Mouse (Mus musculus): ENCODE measurements around the gene Sema7a. TPM values are rescaled to one million over a fixed set of nuclear protein-coding genes. Genes with fewer than 3 reads are reported as not detected.

The Sema7a gene
- total RNA-seq, 2 experiments from 2014 or later, result 38.9 to 43.7 TPM

GRCm38 (mm10) chr9:58003272-58003671 is 63.4 kb downstream of the Sema7a start:
- no peak for DNase-seq
- intact Hi-C loops (cut with DNase I), result no loop called here

GRCm38 (mm10) chr9:58005753-58006461 is 66.0 kb downstream of the Sema7a start, which contains the start of gene Cyp11a1:
Gene Cyp11a1 (plus strand): TSS chr9:58006411.
- intact Hi-C loops (cut with DNase I), result no loop called here
- no peak for DNase-seq

- intact Hi-C loops (cut with DNase I), result no loop called here
- no peak for DNase-seq
These were observed 68.6 kb downstream of the Sema7a start for GRCm38 (mm10) chr9:58008336-58009014.

- intact Hi-C loops (cut with DNase I), result no loop called here
- DNase-seq, result peak; percentile 70 to 84
These were observed 69.1 kb downstream of the Sema7a start for GRCm38 (mm10) chr9:58009015-58009362.

DNA sequence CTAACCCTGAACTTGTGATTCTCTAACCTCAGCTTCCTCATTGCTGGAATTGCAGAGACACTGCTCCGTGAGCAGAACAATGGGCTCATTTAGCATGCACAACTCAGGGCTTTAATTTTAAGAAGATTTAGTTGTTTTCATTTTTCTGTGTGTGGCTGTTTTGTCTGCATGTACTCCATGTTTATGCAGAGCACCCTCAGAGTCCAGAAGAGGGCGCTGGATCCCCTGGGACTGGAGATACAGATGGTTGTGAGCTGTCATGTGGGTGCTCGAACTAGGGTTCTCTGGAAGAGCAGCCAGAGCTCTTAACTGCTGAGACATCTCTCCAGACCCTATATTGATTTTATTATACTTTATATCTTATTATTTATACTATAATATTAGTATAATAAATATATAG is 69.7 kb downstream of the Sema7a start:
- intact Hi-C loops (cut with DNase I), result no loop called here
- DNase-seq, result no peak

- DNase-seq, result no peak
- intact Hi-C loops (cut with DNase I), result no loop called here
These were observed 71.1 kb downstream of the Sema7a start for GRCm38 (mm10) chr9:58011027-58011426.

DNA sequence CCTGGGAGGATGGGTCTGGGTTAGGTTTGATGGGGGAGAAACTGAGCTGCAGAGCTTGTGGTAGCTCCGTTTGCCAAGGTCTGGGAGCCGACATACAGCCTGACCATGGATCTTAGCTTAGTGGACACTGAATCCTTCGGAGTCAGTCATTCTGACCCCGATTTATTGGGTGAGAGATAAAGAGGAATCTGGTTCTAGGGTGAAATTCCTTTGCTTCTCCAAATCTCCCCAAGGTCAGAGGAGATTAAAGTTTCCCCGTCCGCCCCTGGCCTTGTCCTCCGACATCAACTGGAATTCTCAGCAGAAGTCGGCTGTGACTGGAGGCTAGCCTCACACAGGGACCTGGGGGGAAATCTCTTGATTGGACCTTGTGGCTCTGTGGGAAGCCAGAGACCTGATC is 71.6 kb downstream of the Sema7a start:
- intact Hi-C loops (cut with DNase I), result no loop called here
- DNase-seq, result no peak

Other genes starting within 250 kb of the Sema7a start
- gene Edc3, start 231.6 kb upstream of the Sema7a start, total RNA-seq (2021), result 1 to 10 TPM; 6.6 to 7.4 TPM
- gene Clk3, start 174.3 kb upstream of the Sema7a start, total RNA-seq (2021), result 10 to 100 TPM; 32.7 to 40.8 TPM
- 1 to 10 TPM; 3.6 to 4.5 TPM for gene Arid3b, start 103.3 kb upstream of the Sema7a start, total RNA-seq (2021)
- 10 to 100 TPM; 70.7 to 73.5 TPM for gene Ubl7, start 29.1 kb upstream of the Sema7a start, total RNA-seq (2021)
- under 1 TPM; 0.17 to 0.63 TPM for gene Cyp11a1, start 66.3 kb downstream of the Sema7a start, total RNA-seq (2021)
- gene Stra6, start 123.7 kb downstream of the Sema7a start, total RNA-seq (2021), result under 1 TPM; 0.32 to 0.76 TPM
- gene Ccdc33, start 178.7 kb downstream of the Sema7a start, total RNA-seq (2021), result under 1 TPM in 1 of 2 experiments, not detected in 1; 0.53 TPM